Mouse (Mus musculus) layer of hippocampus, postnatal 36 days (tissue): ENCODE measurements around the gene Qsox1. TPM values are rescaled to one million over a fixed set of nuclear protein-coding genes. Genes with fewer than 3 reads are reported as not detected.

Source experiments
- DNase-seq, 2 experiments: peaks; one replicate each; pipeline ENCODE4 v3.0.0; 2022
- total RNA-seq, 2 experiments: library from RNA; stranded (reverse); gene quantifications; 2 replicates each; pipeline ENCODE4 v1.2.3; 2021

Gene Qsox1
- total RNA-seq, 2 experiments from 2014 or later = 28.0 to 30.4 TPM

- no peak for DNase-seq
Measured at GRCm38 (mm10) chr1:155801014-155801991, 11.4 kb downstream of the Qsox1 start.

- no peak for DNase-seq
Measured at GRCm38 (mm10) chr1:155798000-155798399, 14.7 kb downstream of the Qsox1 start.

GRCm38 (mm10) chr1:155797425-155797824 lies 15.3 kb downstream of the Qsox1 start:
- no peak for DNase-seq

- no peak for DNase-seq
Measured at GRCm38 (mm10) chr1:155796757-155797405, 15.8 kb downstream of the Qsox1 start.

GRCm38 (mm10) chr1:155795791-155796233 lies 16.9 kb downstream of the Qsox1 start:
- DNase-seq = no peak

- no peak for DNase-seq
Measured at GRCm38 (mm10) chr1:155794855-155795254, 17.8 kb downstream of the Qsox1 start.

- DNase-seq = no peak
Measured at GRCm38 (mm10) chr1:155791919-155792318, 20.8 kb downstream of the Qsox1 start.

GRCm38 (mm10) chr1:155790111-155790974 lies 22.3 kb downstream of the Qsox1 start:
- peak in 1 of 2 experiments; percentile 23 for DNase-seq

GRCm38 (mm10) chr1:155785886-155786285 lies 26.8 kb downstream of the Qsox1 start:
- no peak for DNase-seq

GRCm38 (mm10) chr1:155784343-155785205 lies 28.1 kb downstream of the Qsox1 start:
- DNase-seq = peak; percentile 17 to 38

GRCm38 (mm10) chr1:155782382-155782781 lies 30.3 kb downstream of the Qsox1 start:
- DNase-seq = no peak

GRCm38 (mm10) chr1:155777641-155778625 lies 34.8 kb downstream of the Qsox1 start:
- DNase-seq = no peak

GRCm38 (mm10) chr1:155759167-155759566 lies 53.5 kb downstream of the Qsox1 start:
- no peak for DNase-seq

- no peak for DNase-seq
Measured at GRCm38 (mm10) chr1:155758711-155759110, 54.0 kb downstream of the Qsox1 start.

- no peak for DNase-seq
Measured at GRCm38 (mm10) chr1:155757621-155758020, 55.1 kb downstream of the Qsox1 start.

GRCm38 (mm10) chr1:155753411-155753810 lies 59.3 kb downstream of the Qsox1 start:
- no peak for DNase-seq

- no peak for DNase-seq
Measured at GRCm38 (mm10) chr1:155751484-155752255, 61.0 kb downstream of the Qsox1 start, which contains the start of gene Lhx4. Gene Lhx4, minus strand, starts transcription at chr1:155751684.

GRCm38 (mm10) chr1:155750517-155751178 lies 62.0 kb downstream of the Qsox1 start:
- no peak for DNase-seq

GRCm38 (mm10) chr1:155747911-155748310 lies 64.8 kb downstream of the Qsox1 start:
- no peak for DNase-seq
